Mouse (Mus musculus) liver, embryonic 14.5 days (tissue): ENCODE results near the gene Slc25a10. TPM values are rescaled to one million over a fixed set of nuclear protein-coding genes. Genes with fewer than 3 reads are reported as not detected.

Experiments
- ATAC-seq: fragments of 200-750 bp; cut with Nextera tagmentation; 2 replicates; pipeline ENCODE4 v1.8.0; 2017; ENCODE audit warnings: moderate number of reproducible peaks, mild to moderate bottlenecking, moderate library complexity; ENCODE audit not compliant: insufficient read depth
- DNase-seq, 3 experiments: peaks; one replicate each; pipeline ENCODE4 v3.0.0-alpha.2; 2012 to 2013; ENCODE audit warnings: low read depth in 3 of 3, low spot score in 3 of 3
- H3K27ac ChIP-seq: fragments of 300-500 bp; sonication (generic); 2 replicates; pipeline ENCODE4 v1.5.1; 2014; ENCODE audit warnings: moderate library complexity, mild to moderate bottlenecking, control low read depth, inconsistent platforms
- H3K27me3 ChIP-seq: fragments of 300-500 bp; sonication (generic); 2 replicates; pipeline ENCODE4 v1.6.1; 2014; ENCODE audit warnings: mild to moderate bottlenecking, low read length, moderate library complexity; ENCODE audit not compliant: control insufficient read depth, insufficient read depth
- H3K36me3 ChIP-seq: fragments of 300-500 bp; sonication (generic); replicated peaks from 2 replicates; pipeline ENCODE4 v1.6.1; 2014; ENCODE audit warnings: low read depth; ENCODE audit not compliant: control insufficient read depth, insufficient read depth
- H3K4me1 ChIP-seq, 2 experiments: fragments of 200-500 bp in 1 of 2; fragments of 300-500 bp in 1 of 2; sonication (generic) in 1 of 2; replicated peaks; 2 replicates each; pipeline ENCODE4 v1.6.1; 2012 to 2014; ENCODE audit warnings: antibody characterized with exemption in 1 of 2, inconsistent platforms in 1 of 2, low read length in 1 of 2; ENCODE audit not compliant: control insufficient read depth in 2 of 2, insufficient read depth in 2 of 2
- H3K4me2 ChIP-seq: fragments of 300-500 bp; sonication (generic); 2 replicates; pipeline ENCODE4 v1.6.1; 2014; ENCODE audit warnings: low read depth, mild to moderate bottlenecking, control low read depth, moderate library complexity
- H3K4me3 ChIP-seq, 2 experiments: fragments of 200-500 bp in 1 of 2; fragments of 300-500 bp in 1 of 2; sonication (generic) in 1 of 2; 2 replicates each; pipeline ENCODE4 v1.5.1; 2012 to 2014; ENCODE audit warnings: low read depth in 2 of 2, low read length in 2 of 2, mild to moderate bottlenecking in 2 of 2, control low read depth in 1 of 2, inconsistent platforms in 1 of 2, moderate library complexity in 1 of 2; ENCODE audit not compliant: insufficient read depth in 1 of 2
- H3K9ac ChIP-seq: fragments of 300-500 bp; sonication (generic); replicated peaks from 2 replicates; pipeline ENCODE4 v1.6.1; 2014; ENCODE audit warnings: mild to moderate bottlenecking, control low read depth, moderate library complexity
- H3K9me3 ChIP-seq: fragments of 300-500 bp; sonication (generic); 2 replicates; pipeline ENCODE4 v1.6.1; 2016; ENCODE audit warnings: low read length, mixed read lengths; ENCODE audit not compliant: control insufficient read depth
- CTCF ChIP-seq: IDR thresholded peaks from 2 replicates; pipeline ENCODE4 v1.5.1; 2016; ENCODE audit warnings: antibody characterized with exemption, low read depth, control low read depth
- EP300 ChIP-seq: IDR thresholded peaks from 2 replicates; pipeline ENCODE4 v1.6.1; 2016; ENCODE audit warnings: antibody characterized with exemption, low read depth
- WGBS: fragments of 180-500 bp; shearing (Covaris S2); extraction: QIAGEN DNeasy Blood & Tissue Kit; methylation state at CpG from one replicate; pipeline ENCODE4 v1.1.7; 2014; ENCODE audit not compliant: insufficient replicate concordance; 5-methylcytosine and 5-hydroxymethylcytosine counted together
- polyA plus RNA-seq, 2 experiments: library from polyadenylated mRNA; depleted of rRNA in 1 of 2; stranded (reverse) in 1 of 2; unstranded in 1 of 2; fragments of >200 nt; fragmentation: Nextera tagmentation in 1 of 2; extraction: Ambion mirVana in 1 of 2; gene quantifications; 2 replicates each; pipeline versions ENCODE4 v1.2.1 to v1.2.3; 2012 to 2014

The Slc25a10 gene
- polyA plus RNA-seq, 2 experiments, result 31.5 to 35.1 TPM

- no peaks in the 10 kb centered on the region for H3K27me3 ChIP-seq
- DNase-seq (no peak), ATAC-seq (no peak)
- no peak overlapping the region for H3K27ac ChIP-seq
- peaks cover 3 to 6% of the 10 kb centered on the region in 2 experiments; a peak in 3 of 4 replicates for H3K4me1 ChIP-seq
- no peak overlapping the region for H3K9ac ChIP-seq
- no peak for TF ChIP-seq CTCF
- no peak for TF ChIP-seq EP300
- peaks cover 13% of the 10 kb centered on the region for H3K36me3 ChIP-seq
- H3K9me3 ChIP-seq, result no peaks in the 10 kb centered on the region
- no peak overlapping the region for H3K4me3 ChIP-seq
- WGBS, result 85% methylated on average over 3 of the region's 3 CpGs
- H3K4me2 ChIP-seq, result no peak overlapping the region
Observed at GRCm38 (mm10) chr11:120497436-120497835, 5.8 kb downstream of the Slc25a10 start.

DNA sequence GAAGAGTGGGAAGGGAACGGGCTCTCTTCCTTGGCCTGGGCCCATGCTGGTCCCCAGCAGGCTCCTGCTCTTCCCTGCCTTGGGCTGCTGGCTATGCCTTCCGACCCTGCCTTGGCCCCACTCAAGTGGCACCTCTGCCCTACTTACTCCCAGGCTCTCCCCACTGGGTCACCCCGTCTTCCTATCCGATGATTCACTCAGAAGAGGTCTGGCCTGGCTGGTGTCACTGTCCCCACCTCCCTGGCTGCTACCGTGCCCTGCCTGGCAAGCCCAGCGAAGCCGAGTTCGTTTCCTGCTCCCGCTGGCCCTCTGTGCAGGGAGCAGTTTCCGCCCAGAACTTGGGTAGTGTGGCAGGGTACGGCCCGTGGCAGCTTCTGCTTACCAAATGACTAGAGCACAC is 6.6 kb downstream of the Slc25a10 start:
- no peak for ATAC-seq
- no peaks in the 10 kb centered on the region for H3K9me3 ChIP-seq
- H3K27me3 ChIP-seq, result no peaks in the 10 kb centered on the region
- H3K4me1 ChIP-seq, result peaks cover under 1% of the 10 kb centered on the region in 2 experiments; a peak in 1 of 4 replicates
- WGBS, result 88% methylated on average over 12 of the region's 12 CpGs
- H3K36me3 ChIP-seq, result peaks cover 13% of the 10 kb centered on the region
- no peak overlapping the region for H3K4me2 ChIP-seq
- DNase-seq, result no peak
- TF ChIP-seq CTCF, result no peak
- TF ChIP-seq EP300, result no peak
- no peak overlapping the region for H3K9ac ChIP-seq
- H3K27ac ChIP-seq, result no peak overlapping the region
- H3K4me3 ChIP-seq, result no peak overlapping the region

DNA sequence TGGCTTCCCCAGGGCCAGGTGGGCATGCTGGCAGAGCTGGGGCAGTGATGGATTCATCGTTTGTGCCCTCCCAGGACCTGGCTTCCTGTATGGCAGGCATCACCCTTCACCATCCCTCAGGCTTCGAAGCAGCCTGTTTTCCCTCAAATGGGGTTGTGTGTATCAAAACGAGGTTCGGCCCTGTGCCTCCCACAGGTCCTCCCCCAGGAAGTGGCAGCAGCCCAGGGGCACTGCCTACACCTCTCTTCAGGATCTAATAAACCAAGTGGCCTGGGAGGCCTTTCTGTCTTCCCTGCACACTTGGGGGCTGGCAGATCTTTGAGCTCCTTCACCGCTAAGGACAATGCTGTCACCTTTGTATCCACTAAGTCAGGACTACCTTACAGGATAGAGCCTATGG is 7.3 kb downstream of the Slc25a10 start:
- Histone ChIP-seq H3K36me3 (peaks cover 13% of the 10 kb centered on the region), H3K9ac (no peak overlapping the region), H3K4me2 (no peak overlapping the region), H3K9me3 (no peaks in the 10 kb centered on the region), H3K27me3 (no peaks in the 10 kb centered on the region), H3K4me3 (no peak overlapping the region), H3K27ac (no peak overlapping the region), H3K4me1 (no peaks in the 10 kb centered on the region)
- no peak for DNase-seq
- no peak for TF ChIP-seq EP300
- TF ChIP-seq CTCF, result no peak
- no peak for ATAC-seq
- 80% methylated on average over 5 of the region's 5 CpGs for WGBS

GRCm38 (mm10) chr11:120499894-120500293 is 8.3 kb downstream of the Slc25a10 start:
- H3K9ac ChIP-seq, result no peak overlapping the region
- H3K27me3 ChIP-seq, result no peaks in the 10 kb centered on the region
- H3K4me2 ChIP-seq, result no peak overlapping the region
- H3K36me3 ChIP-seq, result peaks cover 13% of the 10 kb centered on the region
- H3K9me3 ChIP-seq, result no peaks in the 10 kb centered on the region
- no peak for ATAC-seq
- DNase-seq, result no peak
- H3K4me3 ChIP-seq, result no peak overlapping the region
- 57% methylated on average over 6 of the region's 6 CpGs for WGBS
- no peak for TF ChIP-seq EP300
- no peak for TF ChIP-seq CTCF
- no peak overlapping the region for H3K27ac ChIP-seq
- H3K4me1 ChIP-seq, result no peaks in the 10 kb centered on the region

- WGBS, result 10% methylated on average over 3 of the region's 3 CpGs
- Histone ChIP-seq H3K9me3 (no peaks in the 10 kb centered on the region), H3K4me1 (no peaks in the 10 kb centered on the region), H3K27me3 (no peaks in the 10 kb centered on the region), H3K27ac (no peak overlapping the region), H3K4me2 (no peak overlapping the region), H3K9ac (no peak overlapping the region), H3K4me3 (no peak overlapping the region), H3K36me3 (peaks cover 10% of the 10 kb centered on the region)
- no peak for ATAC-seq
- DNase-seq, result no peak
- no peak for TF ChIP-seq EP300
Observed at GRCm38 (mm10) chr11:120500357-120500756, 8.7 kb downstream of the Slc25a10 start.
